Mouse (Mus musculus) lung, postnatal 0 days (tissue): ENCODE measurements around the gene Fbxw4. TPM values are rescaled to one million over a fixed set of nuclear protein-coding genes. Genes with fewer than 3 reads are reported as not detected.
"Not testable (repeated sequence)": the region's sequence is repeated elsewhere in the genome, so short reads cannot be mapped to it uniquely, and the experiment has no call there.

Experiments
- ATAC-seq: fragments of 200-750 bp; cut with Nextera tagmentation; 2 replicates; pipeline ENCODE4 v1.8.0; 2017; ENCODE audit warnings: moderate library complexity
- DNase-seq: peaks from one replicate; pipeline ENCODE4 v3.0.0-alpha.2; 2016; ENCODE audit warnings: low spot score
- H3K27ac ChIP-seq: fragments of 300-500 bp; sonication (generic); 2 replicates; pipeline ENCODE4 v1.5.1; 2014; ENCODE audit warnings: antibody characterized with exemption, mild to moderate bottlenecking, low read length, mixed read lengths
- H3K27me3 ChIP-seq: fragments of 300-500 bp; sonication (generic); replicated peaks from 2 replicates; pipeline ENCODE4 v1.6.1; 2014; ENCODE audit warnings: low read length, mixed read lengths; ENCODE audit not compliant: insufficient read depth
- H3K36me3 ChIP-seq: fragments of 300-500 bp; sonication (generic); 2 replicates; pipeline ENCODE4 v1.6.1; 2014; ENCODE audit warnings: low read length, mixed read lengths; ENCODE audit not compliant: insufficient read depth
- H3K4me1 ChIP-seq: fragments of 300-500 bp; sonication (generic); 2 replicates; pipeline ENCODE4 v1.6.1; 2014; ENCODE audit warnings: antibody characterized with exemption, low read depth, low read length, mixed read lengths; ENCODE audit not compliant: insufficient read depth
- H3K4me2 ChIP-seq: fragments of 300-500 bp; sonication (generic); replicated peaks from 2 replicates; pipeline ENCODE4 v1.6.1; 2014; ENCODE audit warnings: low read depth, mild to moderate bottlenecking, low read length, moderate library complexity, mixed read lengths
- H3K4me3 ChIP-seq: fragments of 300-500 bp; sonication (generic); 2 replicates; pipeline ENCODE4 v1.5.1; 2014; ENCODE audit warnings: low read depth, low read length
- H3K9ac ChIP-seq: fragments of 300-500 bp; sonication (generic); replicated peaks from 2 replicates; pipeline ENCODE4 v1.6.1; 2014; ENCODE audit warnings: low read depth, mild to moderate bottlenecking
- H3K9me3 ChIP-seq: fragments of 300-500 bp; sonication (generic); 2 replicates; pipeline ENCODE4 v1.6.1; 2016; ENCODE audit warnings: low read length, mixed read lengths
- CTCF ChIP-seq: IDR thresholded peaks from 2 replicates; pipeline ENCODE4 v1.5.1; 2016; ENCODE audit warnings: antibody characterized with exemption, mild to moderate bottlenecking
- EP300 ChIP-seq: IDR thresholded peaks from 2 replicates; pipeline ENCODE4 v1.6.1; 2016; ENCODE audit warnings: antibody characterized with exemption, mild to moderate bottlenecking, control low read depth
- WGBS: fragments of 180-500 bp; shearing (Covaris S2); extraction: QIAGEN DNeasy Blood & Tissue Kit; methylation state at CpG from one replicate; pipeline ENCODE4 v1.1.7; 2014; 5-methylcytosine and 5-hydroxymethylcytosine counted together
- polyA plus RNA-seq: library from polyadenylated mRNA; unstranded; fragments of >200 nt; fragmentation: Nextera tagmentation; extraction: Ambion mirVana; gene quantifications from 2 replicates; pipeline ENCODE4 v1.2.1, GENCODE M21; 2015

Gene Fbxw4
- polyA plus RNA-seq, 1 experiment from 2014 or later = 2.9 TPM

DNA sequence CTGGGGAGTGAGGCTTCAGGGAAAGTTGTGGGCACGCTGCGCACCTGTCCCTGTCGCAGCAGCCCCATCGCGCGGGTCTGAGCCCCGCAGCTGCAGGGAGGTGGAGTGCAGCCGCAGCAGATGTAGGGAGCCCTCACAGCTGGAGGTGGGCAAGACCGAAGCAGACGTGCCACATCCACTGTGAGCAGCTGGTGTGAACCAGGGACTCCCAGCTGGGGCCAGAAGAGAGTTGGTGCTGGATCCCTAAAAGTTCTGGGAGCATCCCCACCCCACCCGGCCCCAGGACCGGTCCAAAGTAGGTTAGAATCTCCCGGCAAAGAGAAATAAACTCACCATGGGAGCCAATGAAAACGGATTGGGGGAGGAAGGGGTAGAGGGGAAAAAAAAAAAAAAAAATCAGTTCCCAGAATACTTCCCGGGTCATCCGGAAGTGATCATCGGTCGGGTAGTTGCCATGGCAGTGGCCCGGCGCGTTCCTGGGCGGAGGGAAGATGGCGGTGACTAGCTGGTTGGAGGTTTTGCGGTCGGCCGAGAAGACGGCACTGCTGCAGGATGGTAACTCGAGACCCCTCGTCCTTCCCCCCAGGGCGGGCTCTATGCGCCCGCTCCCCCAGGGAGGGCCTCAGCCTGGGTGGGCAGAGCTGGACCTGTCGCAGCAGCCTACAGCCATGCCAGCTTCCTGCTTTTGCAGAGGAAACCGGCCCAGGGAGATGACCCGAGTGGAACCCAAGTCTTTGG is 99.8 kb downstream of the Fbxw4 start, which contains the start of the genes Poll and Gm17018:
Gene Poll, minus strand, starts transcription at position 379 of the 738 bp plus-strand sequence.
Gene Gm17018, plus strand, starts transcription at position 463 of the 738 bp plus-strand sequence.
- under 1% methylated on average over 35 of the region's 35 CpGs for WGBS

DNA sequence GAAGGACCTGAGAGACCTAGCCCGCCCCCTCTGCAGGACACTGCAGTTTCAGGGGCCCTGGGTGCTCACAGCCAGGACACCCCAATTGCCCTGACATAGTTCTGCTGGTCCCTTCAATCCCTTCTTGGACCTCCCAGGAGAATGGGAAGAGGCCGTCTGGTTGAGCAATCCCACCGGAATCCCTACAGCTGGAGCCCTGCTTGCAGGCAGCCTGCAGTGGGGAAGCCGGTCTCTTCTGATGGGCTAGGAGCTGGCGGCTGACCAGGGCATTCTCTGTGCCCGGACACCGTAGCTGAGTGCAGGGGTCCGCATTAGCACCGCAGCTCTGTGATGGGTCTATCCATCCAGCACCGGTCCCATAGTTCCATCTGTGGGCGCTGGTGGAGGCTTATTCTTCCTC is 106.0 kb downstream of the Fbxw4 start:
- no peak for TF ChIP-seq CTCF
- Histone ChIP-seq H3K36me3 (peaks cover 3% of the 10 kb centered on the region; the same call in 1 of the 2 replicates), H3K9me3 (no peaks in the 10 kb centered on the region), H3K4me2 (no peak overlapping the region), H3K27ac (no peak overlapping the region), H3K9ac (no peak overlapping the region), H3K4me3 (no peak overlapping the region), H3K27me3 (no peaks in the 10 kb centered on the region), H3K4me1 (no peaks in the 10 kb centered on the region)
- DNase-seq (peak; percentile 39), ATAC-seq (peak; percentile 40)
- 91% methylated on average over 11 of the region's 11 CpGs for WGBS

More for the DNA sequence above, 99.8 kb downstream of the Fbxw4 start, which contains the start of the genes Poll and Gm17018:
- Histone ChIP-seq H3K9me3 (no peaks in the 10 kb centered on the region), H3K36me3 (no peaks in the 10 kb centered on the region; the same call in 1 of the 2 replicates), H3K4me3 (peak within 1 kb of the TSS; percentile 72), H3K4me1 (peaks cover 3% of the 10 kb centered on the region; the same call in 1 of the 2 replicates), H3K9ac (peak within 1 kb of the TSS; percentile 69), H3K27me3 (no peaks in the 10 kb centered on the region), H3K27ac (peak within 1 kb of the TSS; percentile 47; the same call in 1 of the 2 replicates), H3K4me2 (peak within 1 kb of the TSS; percentile 98)
- ATAC-seq (peak; percentile 94), DNase-seq (peak; percentile 93)
- TF ChIP-seq EP300 (no peak), CTCF (no peak)

DNA sequence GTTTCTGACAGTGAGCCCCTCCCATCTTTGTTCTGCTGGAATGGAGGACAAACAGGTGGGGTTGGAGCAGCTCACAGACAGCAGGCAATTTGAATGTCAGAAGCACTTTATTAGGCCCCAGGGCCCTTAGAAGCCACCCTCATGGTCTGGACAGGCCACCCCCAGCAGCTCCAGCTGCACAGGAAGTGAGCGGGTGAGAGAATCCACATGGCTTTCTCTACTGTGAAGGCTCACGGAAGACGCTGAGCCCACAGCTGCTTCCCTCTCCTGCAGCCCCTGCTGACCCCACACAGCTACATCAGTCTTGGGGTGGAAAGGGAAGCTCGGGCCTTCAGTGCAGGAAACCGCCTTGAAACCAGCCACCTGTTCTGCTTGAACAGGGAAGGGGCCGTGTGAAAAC is 107.9 kb downstream of the Fbxw4 start:
- 32% methylated on average over 6 of the region's 6 CpGs for WGBS
- no peak overlapping the region for H3K27ac ChIP-seq
- no peaks in the 10 kb centered on the region for H3K4me1 ChIP-seq

DNA sequence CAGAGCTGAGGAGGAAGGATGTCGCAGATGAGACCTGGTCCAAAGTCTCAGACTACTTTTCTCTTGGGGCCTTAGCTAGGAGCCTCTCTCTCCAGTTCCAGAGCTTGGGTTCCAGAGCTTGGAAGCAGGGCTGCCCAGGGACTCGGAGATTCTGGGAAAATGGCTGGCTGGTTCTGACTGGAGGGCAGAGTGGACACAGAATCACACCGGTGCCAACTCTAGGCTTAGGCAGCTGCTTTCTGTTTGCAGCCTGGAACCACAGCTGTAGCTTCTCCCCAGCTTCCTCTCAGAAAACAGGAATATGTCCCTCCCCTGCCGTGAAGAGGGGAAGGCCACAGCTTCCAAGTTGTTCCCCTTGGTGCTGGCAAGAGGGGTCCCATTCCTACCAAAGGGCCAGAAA is 110.2 kb downstream of the Fbxw4 start:
- ATAC-seq (peak; percentile 27; the same call in 1 of the 2 replicates), DNase-seq (peak; percentile 57)
- Histone ChIP-seq H3K9ac (no peak overlapping the region), H3K4me1 (no peaks in the 10 kb centered on the region), H3K9me3 (no peaks in the 10 kb centered on the region), H3K27me3 (no peaks in the 10 kb centered on the region), H3K36me3 (0 out of 2 replicates have a peak, but pooled peaks cover 3% of the 10 kb centered on the region), H3K4me2 (no peak overlapping the region), H3K4me3 (no peak overlapping the region), H3K27ac (no peak overlapping the region)
- TF ChIP-seq EP300 = no peak
- TF ChIP-seq CTCF = no peak
- 62% methylated on average over 4 of the region's 4 CpGs for WGBS

More for the DNA sequence above, 107.9 kb downstream of the Fbxw4 start:
- no peak overlapping the region for H3K9ac ChIP-seq
- ATAC-seq (peak; percentile 54; the same call in 1 of the 2 replicates), DNase-seq (peak; percentile 54)
- H3K4me3 ChIP-seq = no peak overlapping the region
- no peaks in the 10 kb centered on the region for H3K9me3 ChIP-seq
- TF ChIP-seq CTCF = no peak
- TF ChIP-seq EP300 = no peak
- H3K36me3 ChIP-seq = 0 out of 2 replicates have a peak, but pooled peaks cover 3% of the 10 kb centered on the region
- H3K27me3 ChIP-seq = no peaks in the 10 kb centered on the region
- no peak overlapping the region for H3K4me2 ChIP-seq

DNA sequence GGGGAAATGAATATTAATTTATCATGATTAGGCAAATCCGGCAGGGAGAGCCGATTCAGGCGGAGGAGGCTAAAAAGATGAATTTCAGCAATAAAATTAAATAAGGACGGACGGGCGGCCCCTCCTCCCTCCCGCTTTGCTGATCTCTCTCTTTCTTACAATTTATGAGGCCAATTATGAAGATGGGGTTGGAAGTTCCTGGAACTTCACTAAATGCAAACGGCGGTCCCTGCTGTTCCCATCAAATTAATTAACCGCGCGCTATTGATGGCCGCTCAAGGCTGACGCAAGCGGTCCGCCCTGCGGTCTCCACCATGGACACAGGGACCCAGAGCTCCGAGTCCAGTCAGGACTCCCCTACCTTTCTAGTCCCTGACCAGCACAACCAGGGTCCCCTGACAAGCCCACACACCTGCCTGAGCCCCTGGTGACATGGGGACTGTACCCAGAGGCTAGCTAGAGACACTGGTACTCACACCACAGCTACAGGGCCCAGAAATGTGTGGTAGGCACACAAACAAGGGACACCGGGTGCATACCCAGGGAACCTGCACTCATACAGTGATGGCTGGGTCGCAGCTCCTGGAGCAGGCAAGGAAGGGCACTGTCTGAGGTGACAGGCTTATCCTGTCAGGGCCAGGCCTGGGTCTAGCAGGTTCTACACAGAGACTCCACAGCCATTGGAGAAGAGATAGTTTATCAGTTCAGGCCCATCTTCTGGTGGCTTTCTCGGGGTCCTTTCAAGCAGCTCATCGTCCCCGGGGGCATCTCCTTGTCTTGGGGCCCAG is 110.8 kb downstream of the Fbxw4 start:
- WGBS = 80% methylated on average over 23 of the region's 23 CpGs

DNA sequence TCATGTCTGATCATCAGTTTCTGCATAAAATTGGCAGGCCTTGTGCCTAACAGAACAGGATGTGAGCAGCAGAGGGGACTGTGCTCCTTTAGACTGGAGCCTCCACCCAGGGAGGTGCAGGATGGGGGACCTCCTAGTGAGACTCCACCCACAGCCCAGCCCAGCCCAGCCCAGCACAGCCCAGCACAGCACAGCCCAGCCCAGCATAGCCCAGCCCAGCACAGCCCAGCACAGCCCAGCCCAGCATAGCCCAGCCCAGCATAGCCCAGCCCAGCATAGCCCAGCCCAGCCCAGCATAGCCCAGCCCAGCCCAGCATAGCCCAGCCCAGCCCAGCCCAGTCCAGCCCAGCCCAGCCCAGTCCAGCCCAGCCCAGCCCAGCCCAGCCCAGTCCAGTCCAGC is 111.9 kb downstream of the Fbxw4 start:
- H3K36me3 ChIP-seq, H3K4me2 ChIP-seq, H3K27ac ChIP-seq, H3K9ac ChIP-seq, ATAC-seq, H3K27me3 ChIP-seq, H3K4me3 ChIP-seq, DNase-seq, H3K9me3 ChIP-seq, H3K4me1 ChIP-seq: not testable (repeated sequence)

More for the DNA sequence above, 110.8 kb downstream of the Fbxw4 start:
- H3K27ac ChIP-seq = no peak overlapping the region
- no peaks in the 10 kb centered on the region for H3K9me3 ChIP-seq
- H3K36me3 ChIP-seq = 0 out of 2 replicates have a peak, but pooled peaks cover 2% of the 10 kb centered on the region
- no peaks in the 10 kb centered on the region for H3K4me1 ChIP-seq
- no peak overlapping the region for H3K4me3 ChIP-seq
- H3K4me2 ChIP-seq = no peak overlapping the region
- H3K27me3 ChIP-seq = no peaks in the 10 kb centered on the region
- H3K9ac ChIP-seq = no peak overlapping the region
- DNase-seq (no peak), ATAC-seq (no peak)
- TF ChIP-seq CTCF (no peak), EP300 (no peak)
